Mouse (Mus musculus) intestine, embryonic 15.5 days (tissue): ENCODE results near the gene Lingo2. TPM values are rescaled to one million over a fixed set of nuclear protein-coding genes. Genes with fewer than 3 reads are reported as not detected.

Experiments
- ATAC-seq: fragments of 200-750 bp; cut with Nextera tagmentation; 2 replicates; pipeline ENCODE4 v1.8.0; 2017; ENCODE audit warnings: moderate TSS enrichment, moderate library complexity
- H3K27ac ChIP-seq: fragments of 300-500 bp; sonication (generic); 2 replicates; pipeline ENCODE4 v1.5.1; 2015; ENCODE audit warnings: mild to moderate bottlenecking, inconsistent platforms
- H3K27me3 ChIP-seq: fragments of 300-500 bp; sonication (generic); replicated peaks from 2 replicates; pipeline ENCODE4 v1.6.1; 2015; ENCODE audit warnings: inconsistent platforms
- H3K36me3 ChIP-seq: fragments of 300-500 bp; sonication (generic); 2 replicates; pipeline ENCODE4 v1.6.1; 2015; ENCODE audit warnings: inconsistent platforms
- H3K4me1 ChIP-seq: fragments of 300-500 bp; sonication (generic); replicated peaks from 2 replicates; pipeline ENCODE4 v1.6.1; 2015; ENCODE audit warnings: inconsistent platforms
- H3K4me2 ChIP-seq: fragments of 300-500 bp; sonication (generic); replicated peaks from 2 replicates; pipeline ENCODE4 v1.6.1; 2015; ENCODE audit warnings: mild to moderate bottlenecking, inconsistent platforms
- H3K4me3 ChIP-seq: fragments of 300-500 bp; sonication (generic); replicated peaks from 2 replicates; pipeline ENCODE4 v1.5.1; 2015; ENCODE audit warnings: inconsistent platforms
- H3K9ac ChIP-seq: fragments of 300-500 bp; sonication (generic); 2 replicates; pipeline ENCODE4 v1.6.1; 2015; ENCODE audit warnings: inconsistent platforms
- H3K9me3 ChIP-seq: fragments of 300-500 bp; sonication (generic); 2 replicates; pipeline ENCODE4 v1.6.1; 2016; ENCODE audit warnings: inconsistent platforms
- WGBS: fragments of 180-500 bp; shearing (Covaris S2); methylation state at CpG from one replicate; pipeline ENCODE4 v1.1.7; 2015; 5-methylcytosine and 5-hydroxymethylcytosine counted together
- polyA plus RNA-seq: library from polyadenylated mRNA; unstranded; fragments of >200 nt; fragmentation: Nextera tagmentation; extraction: Ambion mirVana; gene quantifications from 2 replicates; pipeline ENCODE4 v1.2.1, GENCODE M21; 2015

Gene Lingo2
- polyA plus RNA-seq, 1 experiment from 2014 or later: 0.96 TPM

DNA sequence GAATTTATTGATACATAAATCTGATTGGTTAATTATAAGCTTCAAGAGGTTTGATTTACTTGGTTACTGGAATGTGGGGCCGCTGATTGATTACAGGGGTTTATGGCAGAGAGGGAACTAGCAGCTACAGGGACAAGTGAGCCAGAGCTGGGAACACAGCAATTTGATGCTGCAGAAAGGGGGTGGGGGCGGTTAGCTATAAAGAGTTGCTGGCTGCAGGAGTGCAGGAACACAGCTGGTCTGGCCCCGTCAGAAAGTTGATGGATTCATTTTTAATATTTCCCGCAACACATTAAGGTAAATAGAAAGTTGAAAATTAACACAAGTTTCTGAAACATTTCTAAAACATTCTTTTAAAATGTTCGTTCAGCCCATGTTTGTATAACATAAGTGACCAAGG lies 919.5 kb downstream of the Lingo2 start:
- H3K4me1 ChIP-seq: no peaks in the 10 kb centered on the region
- WGBS: 49% methylated on average over 5 of the region's 5 CpGs
- no peak overlapping the region for H3K4me2 ChIP-seq

DNA sequence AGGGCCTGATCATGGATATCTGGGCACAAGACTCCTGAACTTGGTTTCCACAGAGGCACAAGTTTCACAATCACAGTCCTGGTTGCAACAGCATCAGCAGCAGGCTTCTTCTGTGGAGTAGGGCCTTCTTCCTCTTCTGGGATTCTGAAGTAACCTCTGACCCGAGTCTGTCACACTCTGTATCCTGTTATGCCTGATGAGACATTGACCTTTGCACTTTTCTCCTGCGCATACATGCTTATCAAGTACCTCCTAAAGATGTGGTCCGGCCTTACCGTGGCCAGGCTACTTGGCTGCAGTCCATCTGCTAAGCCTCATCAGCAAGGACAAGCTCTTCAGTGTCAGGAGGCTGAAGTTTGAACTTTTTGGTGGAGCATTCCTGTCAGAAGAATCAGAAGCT lies 937.4 kb downstream of the Lingo2 start:
- Histone ChIP-seq H3K9ac (no peak overlapping the region), H3K36me3 (no peaks in the 10 kb centered on the region), H3K27ac (no peak overlapping the region), H3K4me1 (no peaks in the 10 kb centered on the region), H3K4me3 (no peak overlapping the region), H3K4me2 (no peak overlapping the region), H3K9me3 (no peaks in the 10 kb centered on the region), H3K27me3 (no peaks in the 10 kb centered on the region)
- peak; percentile 70 for ATAC-seq
- 32% methylated on average over 4 of the region's 4 CpGs for WGBS

More for the DNA sequence above, 919.5 kb downstream of the Lingo2 start:
- ATAC-seq: peak; percentile 71; the same call in 1 of the 2 replicates
- no peak overlapping the region for H3K4me3 ChIP-seq
- no peaks in the 10 kb centered on the region for H3K9me3 ChIP-seq
- no peak overlapping the region for H3K9ac ChIP-seq
- H3K36me3 ChIP-seq: no peaks in the 10 kb centered on the region
- no peak overlapping the region for H3K27ac ChIP-seq
- H3K27me3 ChIP-seq: no peaks in the 10 kb centered on the region

DNA sequence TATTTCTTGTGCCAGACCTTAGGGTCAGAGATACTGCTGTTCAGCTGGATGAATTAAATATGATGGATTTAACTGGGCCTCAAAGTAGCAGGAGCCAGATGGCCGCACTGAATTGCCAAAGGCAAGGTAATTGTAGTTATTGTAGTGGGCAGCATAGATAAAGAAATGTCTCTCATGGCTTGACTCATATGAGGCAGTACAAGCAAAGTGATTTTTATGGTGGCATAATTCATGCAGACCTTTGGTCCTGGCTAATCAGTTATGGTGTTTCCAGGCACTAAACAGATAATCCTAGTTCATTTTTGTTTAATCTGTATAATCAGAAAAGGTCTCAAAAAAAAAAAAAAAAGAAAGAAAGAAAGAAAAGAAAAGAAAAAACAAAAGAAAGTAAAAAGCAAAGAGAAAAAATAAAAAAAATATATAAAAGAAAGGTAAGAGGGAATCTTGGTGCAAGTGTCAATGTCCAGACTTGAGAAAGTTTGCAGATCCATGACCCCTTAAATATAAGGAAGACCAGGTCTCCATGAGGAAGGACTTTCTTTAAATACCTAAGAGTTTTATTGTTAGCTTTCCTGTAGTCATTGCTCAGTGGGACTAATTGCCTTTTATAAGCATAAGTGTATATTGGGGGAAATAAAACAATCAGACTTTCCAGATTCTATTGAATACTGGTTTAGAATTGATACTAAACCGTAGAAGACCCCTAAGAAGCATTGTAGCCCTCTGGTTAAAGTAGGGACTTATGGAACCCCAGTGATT lies 959.4 kb downstream of the Lingo2 start:
- Histone ChIP-seq H3K4me3 (no peak overlapping the region), H3K9ac (no peak overlapping the region), H3K4me1 (no peaks in the 10 kb centered on the region), H3K27me3 (no peaks in the 10 kb centered on the region), H3K27ac (no peak overlapping the region), H3K4me2 (no peak overlapping the region), H3K9me3 (no peaks in the 10 kb centered on the region), H3K36me3 (no peaks in the 10 kb centered on the region)
- ATAC-seq: peak; percentile 94
- 45% methylated on average over 2 of the region's 2 CpGs for WGBS

DNA sequence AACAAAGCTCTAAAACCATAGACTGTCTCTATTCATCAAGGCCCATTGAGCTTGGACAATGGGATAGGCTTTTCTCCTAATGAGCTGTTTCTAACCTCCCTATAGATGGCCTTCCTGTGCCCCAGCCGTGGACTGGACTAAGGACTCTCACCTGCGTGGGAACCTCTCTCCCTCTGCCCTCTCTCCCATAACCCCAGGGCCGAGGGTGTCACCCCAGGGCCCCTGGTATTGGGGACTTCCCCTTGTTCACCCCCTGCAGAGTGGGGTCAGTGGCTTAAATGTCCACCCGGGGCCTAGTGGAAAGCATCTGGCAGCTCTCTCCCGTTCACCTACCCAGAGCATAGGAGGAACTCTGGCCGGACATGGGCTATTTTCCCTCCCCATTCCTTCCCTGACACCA lies 965.5 kb downstream of the Lingo2 start:
- Histone ChIP-seq H3K4me3 (no peak overlapping the region), H3K9me3 (no peaks in the 10 kb centered on the region), H3K36me3 (no peaks in the 10 kb centered on the region), H3K27ac (no peak overlapping the region), H3K27me3 (no peaks in the 10 kb centered on the region), H3K4me1 (no peaks in the 10 kb centered on the region), H3K9ac (no peak overlapping the region), H3K4me2 (no peak overlapping the region)
- ATAC-seq: no peak
- 91% methylated on average over 6 of the region's 6 CpGs for WGBS

DNA sequence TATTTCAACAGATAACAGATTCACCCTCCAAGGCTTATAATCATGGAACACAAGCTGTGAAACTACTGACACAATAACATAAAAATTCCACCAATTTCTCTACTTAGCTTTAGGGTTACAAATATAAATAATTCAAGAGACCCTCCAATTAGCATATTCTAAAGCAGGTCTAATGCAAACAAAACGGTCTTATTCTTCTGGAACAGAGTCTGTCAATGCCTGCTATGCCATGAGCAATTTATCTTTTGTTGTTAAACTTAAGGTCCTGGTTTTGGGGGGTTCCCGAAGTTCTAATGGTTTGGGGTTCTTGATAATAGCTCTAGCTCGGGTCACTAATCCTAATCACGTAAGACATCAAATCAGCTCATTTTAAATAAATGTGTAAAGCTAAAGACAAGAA lies 988.0 kb downstream of the Lingo2 start:
- Histone ChIP-seq H3K4me2 (no peak overlapping the region), H3K9ac (no peak overlapping the region), H3K27ac (no peak overlapping the region), H3K36me3 (no peaks in the 10 kb centered on the region), H3K4me3 (no peak overlapping the region), H3K9me3 (no peaks in the 10 kb centered on the region), H3K27me3 (no peaks in the 10 kb centered on the region), H3K4me1 (no peaks in the 10 kb centered on the region)
- no peak for ATAC-seq
- WGBS: 81% methylated on average over 4 of the region's 4 CpGs

DNA sequence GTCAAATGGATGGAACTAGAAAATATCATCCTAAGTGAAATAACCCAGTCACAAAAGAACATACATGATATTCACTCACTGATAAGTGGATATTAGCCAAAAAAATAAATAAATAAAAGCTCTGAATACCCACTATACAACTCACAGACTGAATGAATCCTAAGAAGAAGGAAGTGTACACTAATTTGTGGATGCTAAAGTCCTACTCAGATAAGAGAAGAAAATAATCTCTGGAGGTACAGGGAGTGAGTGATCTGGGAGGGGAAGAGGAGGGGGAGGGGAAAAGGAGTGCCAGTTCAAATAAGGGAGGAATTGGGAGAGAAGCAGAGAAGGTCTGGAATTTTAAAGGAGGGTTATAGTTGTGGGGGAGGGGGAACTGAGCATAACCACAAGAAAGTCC lies 999.7 kb downstream of the Lingo2 start:
- no peaks in the 10 kb centered on the region for H3K27me3 ChIP-seq
- no peak overlapping the region for H3K4me3 ChIP-seq
- H3K9ac ChIP-seq: no peak overlapping the region
- H3K4me2 ChIP-seq: no peak overlapping the region
- H3K27ac ChIP-seq: no peak overlapping the region
- H3K9me3 ChIP-seq: no peaks in the 10 kb centered on the region
- ATAC-seq: peak; percentile 87
- H3K4me1 ChIP-seq: no peaks in the 10 kb centered on the region
- H3K36me3 ChIP-seq: no peaks in the 10 kb centered on the region

DNA sequence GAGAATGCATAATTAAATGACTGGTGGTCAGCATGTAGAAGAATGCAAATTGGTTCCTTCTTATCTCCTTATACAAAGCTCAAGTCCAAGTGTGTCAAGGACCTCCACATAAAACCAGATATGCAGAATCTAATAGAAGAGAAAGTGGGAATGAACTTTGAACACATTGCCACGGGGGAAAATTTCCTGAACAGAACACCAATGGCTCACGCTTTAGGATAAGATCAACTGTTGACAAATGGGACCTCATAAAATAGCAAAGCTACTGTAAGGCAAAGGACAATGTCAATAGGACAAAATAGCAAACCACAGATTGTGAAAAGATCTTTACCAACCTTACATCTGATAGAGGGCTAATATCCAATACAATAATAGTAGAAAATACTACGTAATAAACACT lies 1000.3 kb downstream of the Lingo2 start:
- Histone ChIP-seq H3K4me2 (no peak overlapping the region), H3K4me3 (no peak overlapping the region), H3K27me3 (no peaks in the 10 kb centered on the region), H3K4me1 (no peaks in the 10 kb centered on the region), H3K9me3 (no peaks in the 10 kb centered on the region), H3K36me3 (no peaks in the 10 kb centered on the region), H3K27ac (no peak overlapping the region), H3K9ac (no peak overlapping the region)
- ATAC-seq: peak; percentile 43; the same call in 1 of the 2 replicates
- 76% methylated on average over 3 of the region's 3 CpGs for WGBS

DNA sequence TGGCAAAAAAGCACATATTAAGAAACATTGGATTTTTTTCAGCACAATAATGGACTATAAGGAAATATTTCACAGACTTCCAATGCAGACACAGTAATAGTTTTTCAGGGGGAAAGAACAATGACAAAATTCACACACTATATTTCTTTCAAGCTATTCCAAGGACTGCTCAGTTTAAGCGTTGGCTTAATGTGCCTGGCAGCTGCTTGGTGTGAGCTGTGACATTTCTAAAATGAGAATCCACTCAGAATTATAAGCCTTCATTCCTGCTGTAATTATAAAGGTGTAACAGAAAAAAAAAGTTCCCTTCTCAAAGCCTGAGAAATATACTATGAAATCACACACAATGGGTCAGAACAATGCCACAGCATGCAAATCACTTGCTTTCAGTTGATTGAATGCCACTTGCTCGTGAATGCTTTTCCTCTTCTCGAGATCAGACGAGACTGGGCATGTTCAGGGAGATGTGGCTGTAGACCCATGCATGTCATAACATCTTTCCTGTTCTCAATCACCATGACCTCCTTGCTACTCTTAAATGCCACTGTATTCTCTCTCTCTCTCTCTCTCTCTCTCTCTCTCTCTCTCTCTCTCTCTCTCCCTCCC lies 1017.4 kb downstream of the Lingo2 start:
- H3K27ac ChIP-seq: no peak overlapping the region
- H3K36me3 ChIP-seq: no peaks in the 10 kb centered on the region
- H3K27me3 ChIP-seq: no peaks in the 10 kb centered on the region
- 73% methylated on average over 4 of the region's 4 CpGs for WGBS
- H3K9ac ChIP-seq: no peak overlapping the region
- H3K4me2 ChIP-seq: no peak overlapping the region
- H3K9me3 ChIP-seq: no peaks in the 10 kb centered on the region
- no peak overlapping the region for H3K4me3 ChIP-seq
- H3K4me1 ChIP-seq: no peaks in the 10 kb centered on the region
- no peak for ATAC-seq

DNA sequence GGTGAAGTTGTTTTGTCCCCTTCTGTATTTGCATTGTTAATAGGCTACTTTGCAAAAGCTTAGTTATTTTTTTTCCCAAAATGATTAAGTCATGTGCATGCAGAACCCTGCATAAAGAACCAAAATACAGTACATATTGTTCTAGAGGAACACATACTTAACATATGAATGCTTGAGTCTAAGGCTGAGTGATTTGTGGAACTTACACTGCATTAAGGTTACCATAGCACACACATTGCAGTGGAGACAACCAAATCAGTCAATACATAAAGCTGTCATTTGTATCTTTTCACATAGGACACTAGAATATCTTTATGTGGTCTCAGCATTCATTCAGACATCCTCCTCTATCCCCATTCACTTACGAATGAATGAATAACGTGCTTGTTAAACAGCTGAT lies 1023.8 kb downstream of the Lingo2 start:
- WGBS: 84% methylated on average over 2 of the region's 2 CpGs
- Histone ChIP-seq H3K9ac (no peak overlapping the region), H3K9me3 (no peaks in the 10 kb centered on the region), H3K4me1 (no peaks in the 10 kb centered on the region), H3K4me2 (no peak overlapping the region), H3K27ac (no peak overlapping the region), H3K4me3 (no peak overlapping the region), H3K27me3 (no peaks in the 10 kb centered on the region), H3K36me3 (no peaks in the 10 kb centered on the region)
- no peak for ATAC-seq

DNA sequence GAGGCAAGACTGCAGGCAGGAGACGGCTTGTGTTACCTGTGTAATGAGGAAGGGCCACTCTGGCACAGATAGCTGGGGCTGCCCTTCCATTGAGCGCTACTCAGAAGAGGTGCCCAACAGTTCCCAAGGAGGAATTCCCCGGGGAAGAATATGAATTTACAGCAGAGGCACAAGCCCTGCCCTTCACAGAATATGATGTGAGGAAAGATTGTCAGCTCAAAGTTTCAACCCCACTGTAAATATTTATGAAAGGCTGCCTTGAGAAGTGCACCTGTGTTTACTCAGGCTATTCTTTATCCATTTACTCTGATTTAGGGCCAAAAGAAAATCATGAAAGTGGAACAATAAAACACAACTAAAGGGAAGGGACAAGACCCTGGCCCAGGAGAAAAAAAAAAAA lies 1034.1 kb downstream of the Lingo2 start:
- WGBS: 53% methylated on average over 3 of the region's 3 CpGs
- H3K4me3 ChIP-seq: no peak overlapping the region

DNA sequence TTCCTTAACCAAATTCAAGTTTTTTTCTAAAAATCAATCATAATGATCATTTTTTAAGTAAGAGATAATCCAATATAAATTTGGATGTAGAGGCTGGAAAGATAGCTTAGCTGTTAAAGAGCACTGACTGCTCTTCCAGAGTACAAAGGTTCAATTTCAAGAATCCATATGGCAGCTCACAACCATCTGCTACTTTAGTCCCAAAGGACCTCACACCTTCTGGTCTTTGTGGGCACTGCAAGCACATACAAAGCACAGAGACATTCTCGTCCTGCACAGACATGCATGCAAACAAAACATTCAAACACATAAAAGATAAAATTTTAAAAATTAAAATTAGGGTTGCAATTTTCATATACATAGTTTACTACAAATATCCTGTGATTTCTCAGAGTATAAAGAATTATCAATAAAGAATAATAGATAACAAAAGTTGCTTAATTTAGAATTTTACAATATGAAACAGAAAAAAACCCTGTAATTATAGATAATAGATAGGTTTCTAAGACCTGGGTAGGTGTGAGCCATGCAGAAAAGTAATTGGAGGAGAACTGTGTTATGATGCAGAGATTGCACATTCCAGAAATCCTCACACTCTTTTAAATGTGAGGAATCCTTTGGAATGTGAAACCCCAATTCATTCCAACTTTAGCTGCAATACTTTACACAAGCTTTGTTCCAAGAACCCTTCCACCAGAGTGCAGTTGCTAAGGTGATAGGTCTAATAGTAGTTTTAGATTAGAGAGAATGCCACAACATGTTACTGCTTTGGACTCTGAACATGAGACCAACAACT lies 1053.6 kb downstream of the Lingo2 start:
- no peak overlapping the region for H3K4me2 ChIP-seq
- H3K27me3 ChIP-seq: no peaks in the 10 kb centered on the region
- H3K4me3 ChIP-seq: no peak overlapping the region
- WGBS: 70% methylated on average over 1 of the region's 1 CpGs
- no peaks in the 10 kb centered on the region for H3K9me3 ChIP-seq
- H3K9ac ChIP-seq: no peak overlapping the region
- H3K4me1 ChIP-seq: no peaks in the 10 kb centered on the region
- no peaks in the 10 kb centered on the region for H3K36me3 ChIP-seq
- ATAC-seq: no peak
- no peak overlapping the region for H3K27ac ChIP-seq

More for the DNA sequence above, 1034.1 kb downstream of the Lingo2 start:
- no peaks in the 10 kb centered on the region for H3K9me3 ChIP-seq
- no peak overlapping the region for H3K4me2 ChIP-seq
- no peak overlapping the region for H3K9ac ChIP-seq
- no peaks in the 10 kb centered on the region for H3K4me1 ChIP-seq
- peak; percentile 49; the same call in 1 of the 2 replicates for ATAC-seq
- no peaks in the 10 kb centered on the region for H3K27me3 ChIP-seq
- no peaks in the 10 kb centered on the region for H3K36me3 ChIP-seq
- H3K27ac ChIP-seq: no peak overlapping the region

DNA sequence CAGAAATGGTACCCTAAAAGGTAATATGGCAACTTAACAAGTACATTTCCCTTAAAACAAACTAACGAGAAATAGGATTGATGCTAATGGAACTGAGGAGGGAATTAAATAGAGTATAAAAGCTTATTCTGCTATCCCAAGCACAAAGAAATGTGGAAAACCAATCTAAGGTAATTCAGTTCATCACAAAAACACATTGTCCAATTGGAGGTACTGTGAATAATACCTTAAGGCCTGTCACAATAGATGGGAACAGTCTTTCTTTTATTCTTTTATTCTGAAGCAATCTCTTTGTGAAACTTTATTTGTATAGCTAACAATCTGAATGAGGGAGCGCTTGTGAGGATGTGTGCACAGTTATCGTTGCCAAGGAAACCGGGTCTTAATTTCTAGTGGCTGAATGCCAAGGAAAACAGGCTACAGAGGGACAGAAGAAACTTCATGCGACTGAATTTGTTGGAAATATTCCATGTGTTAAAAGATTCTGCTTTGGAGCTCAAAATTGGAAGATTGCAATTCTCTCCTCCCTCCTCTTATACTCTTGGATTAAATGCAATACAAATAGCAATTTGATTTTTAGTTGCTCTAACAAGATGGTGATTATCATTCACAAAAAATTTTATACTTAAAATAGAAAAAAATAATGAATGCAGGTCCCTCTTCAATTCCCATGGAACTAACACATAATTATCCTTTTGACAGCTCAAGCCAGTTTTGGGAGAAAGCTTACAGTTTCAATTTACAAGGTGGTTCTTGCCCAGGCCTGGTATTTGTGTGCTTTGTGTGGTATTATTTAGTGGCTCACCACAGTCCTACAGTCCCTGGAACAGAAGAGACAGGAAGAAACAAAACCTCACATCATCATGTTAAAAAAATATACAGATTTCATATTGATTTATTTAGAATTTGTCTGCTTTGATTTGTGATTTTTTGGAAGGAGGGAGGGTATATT lies 1065.7 kb downstream of the Lingo2 start:
- H3K27me3 ChIP-seq: no peaks in the 10 kb centered on the region
- no peaks in the 10 kb centered on the region for H3K36me3 ChIP-seq
- no peak for ATAC-seq
- H3K27ac ChIP-seq: no peak overlapping the region
- no peaks in the 10 kb centered on the region for H3K4me1 ChIP-seq
- no peaks in the 10 kb centered on the region for H3K9me3 ChIP-seq
- 72% methylated on average over 5 of the region's 5 CpGs for WGBS
- no peak overlapping the region for H3K4me3 ChIP-seq
- H3K9ac ChIP-seq: no peak overlapping the region
- H3K4me2 ChIP-seq: no peak overlapping the region
